Mouse (Mus musculus) intestine, embryonic 15.5 days (tissue): ENCODE data around the gene S100z. TPM values are rescaled to one million over a fixed set of nuclear protein-coding genes. Genes with fewer than 3 reads are reported as not detected.

Experiments
- ATAC-seq: fragments of 200-750 bp; cut with Nextera tagmentation; 2 replicates; pipeline ENCODE4 v1.8.0; 2017; ENCODE audit warnings: moderate TSS enrichment, moderate library complexity
- H3K27ac ChIP-seq: fragments of 300-500 bp; sonication (generic); 2 replicates; pipeline ENCODE4 v1.5.1; 2015; ENCODE audit warnings: mild to moderate bottlenecking, inconsistent platforms
- H3K27me3 ChIP-seq: fragments of 300-500 bp; sonication (generic); replicated peaks from 2 replicates; pipeline ENCODE4 v1.6.1; 2015; ENCODE audit warnings: inconsistent platforms
- H3K36me3 ChIP-seq: fragments of 300-500 bp; sonication (generic); 2 replicates; pipeline ENCODE4 v1.6.1; 2015; ENCODE audit warnings: inconsistent platforms
- H3K4me1 ChIP-seq: fragments of 300-500 bp; sonication (generic); replicated peaks from 2 replicates; pipeline ENCODE4 v1.6.1; 2015; ENCODE audit warnings: inconsistent platforms
- H3K4me2 ChIP-seq: fragments of 300-500 bp; sonication (generic); replicated peaks from 2 replicates; pipeline ENCODE4 v1.6.1; 2015; ENCODE audit warnings: mild to moderate bottlenecking, inconsistent platforms
- H3K4me3 ChIP-seq: fragments of 300-500 bp; sonication (generic); replicated peaks from 2 replicates; pipeline ENCODE4 v1.5.1; 2015; ENCODE audit warnings: inconsistent platforms
- H3K9ac ChIP-seq: fragments of 300-500 bp; sonication (generic); 2 replicates; pipeline ENCODE4 v1.6.1; 2015; ENCODE audit warnings: inconsistent platforms
- H3K9me3 ChIP-seq: fragments of 300-500 bp; sonication (generic); 2 replicates; pipeline ENCODE4 v1.6.1; 2016; ENCODE audit warnings: inconsistent platforms
- WGBS: fragments of 180-500 bp; shearing (Covaris S2); methylation state at CpG from one replicate; pipeline ENCODE4 v1.1.7; 2015; 5-methylcytosine and 5-hydroxymethylcytosine counted together
- polyA plus RNA-seq: library from polyadenylated mRNA; unstranded; fragments of >200 nt; fragmentation: Nextera tagmentation; extraction: Ambion mirVana; gene quantifications from 2 replicates; pipeline ENCODE4 v1.2.1, GENCODE M21; 2015

S100z gene
- polyA plus RNA-seq, 1 experiment from 2014 or later, result 0.43 TPM

GRCm38 (mm10) chr13:95493296-95493695 lies 14.8 kb upstream of the S100z start:
- Histone ChIP-seq H3K4me1 (peaks cover 9% of the 10 kb centered on the region; the same call in 1 of the 2 replicates), H3K36me3 (no peaks in the 10 kb centered on the region), H3K4me2 (no peak overlapping the region), H3K27me3 (no peaks in the 10 kb centered on the region), H3K9ac (no peak overlapping the region), H3K4me3 (no peak overlapping the region), H3K27ac (no peak overlapping the region), H3K9me3 (no peaks in the 10 kb centered on the region)
- ATAC-seq, result peak; percentile 67
- WGBS, result 53% methylated on average over 5 of the region's 5 CpGs

- Histone ChIP-seq H3K4me2 (no peak overlapping the region), H3K27ac (no peak overlapping the region), H3K9me3 (no peaks in the 10 kb centered on the region), H3K9ac (no peak overlapping the region), H3K4me1 (peaks cover 9% of the 10 kb centered on the region; the same call in 1 of the 2 replicates), H3K36me3 (no peaks in the 10 kb centered on the region), H3K27me3 (no peaks in the 10 kb centered on the region), H3K4me3 (no peak overlapping the region)
- WGBS, result 60% methylated on average over 11 of the region's 11 CpGs
- peak; percentile 54 for ATAC-seq
Observed at GRCm38 (mm10) chr13:95491327-95491726, 12.8 kb upstream of the S100z start.

GRCm38 (mm10) chr13:95484664-95485063 lies 6.1 kb upstream of the S100z start:
- Histone ChIP-seq H3K4me1 (no peaks in the 10 kb centered on the region), H3K4me3 (no peak overlapping the region), H3K9ac (no peak overlapping the region), H3K27ac (no peak overlapping the region), H3K27me3 (no peaks in the 10 kb centered on the region), H3K36me3 (no peaks in the 10 kb centered on the region), H3K4me2 (no peak overlapping the region), H3K9me3 (no peaks in the 10 kb centered on the region)
- no peak for ATAC-seq
- WGBS, result 30% methylated on average over 5 of the region's 5 CpGs

- peak; percentile 68 for ATAC-seq
- H3K36me3 ChIP-seq, result no peaks in the 10 kb centered on the region
- 10% methylated on average over 4 of the region's 4 CpGs for WGBS
- no peak overlapping the region for H3K4me3 ChIP-seq
- no peaks in the 10 kb centered on the region for H3K9me3 ChIP-seq
- no peaks in the 10 kb centered on the region for H3K4me1 ChIP-seq
- no peak overlapping the region for H3K9ac ChIP-seq
- no peak overlapping the region for H3K27ac ChIP-seq
- H3K27me3 ChIP-seq, result no peaks in the 10 kb centered on the region
- no peak overlapping the region for H3K4me2 ChIP-seq
Observed at GRCm38 (mm10) chr13:95481428-95481827, 2.9 kb upstream of the S100z start.

GRCm38 (mm10) chr13:95477173-95477572 lies 1.3 kb downstream of the S100z start:
- H3K4me2 ChIP-seq, result no peak overlapping the region
- H3K9me3 ChIP-seq, result no peaks in the 10 kb centered on the region
- no peaks in the 10 kb centered on the region for H3K4me1 ChIP-seq
- no peak overlapping the region for H3K9ac ChIP-seq
- no peaks in the 10 kb centered on the region for H3K27me3 ChIP-seq
- no peak overlapping the region for H3K27ac ChIP-seq
- H3K36me3 ChIP-seq, result no peaks in the 10 kb centered on the region
- 66% methylated on average over 6 of the region's 6 CpGs for WGBS
- no peak for ATAC-seq
- H3K4me3 ChIP-seq, result no peak overlapping the region

GRCm38 (mm10) chr13:95475124-95475523 lies 3.4 kb downstream of the S100z start:
- no peaks in the 10 kb centered on the region for H3K4me1 ChIP-seq
- no peaks in the 10 kb centered on the region for H3K36me3 ChIP-seq
- H3K4me2 ChIP-seq, result no peak overlapping the region
- WGBS, result 19% methylated on average over 7 of the region's 7 CpGs
- ATAC-seq, result no peak
- H3K27ac ChIP-seq, result no peak overlapping the region
- no peak overlapping the region for H3K4me3 ChIP-seq
- no peaks in the 10 kb centered on the region for H3K27me3 ChIP-seq
- no peaks in the 10 kb centered on the region for H3K9me3 ChIP-seq
- H3K9ac ChIP-seq, result no peak overlapping the region

- no peak overlapping the region for H3K9ac ChIP-seq
- no peak overlapping the region for H3K27ac ChIP-seq
- H3K36me3 ChIP-seq, result no peaks in the 10 kb centered on the region
- no peak overlapping the region for H3K4me2 ChIP-seq
- 79% methylated on average over 3 of the region's 3 CpGs for WGBS
- ATAC-seq, result no peak
- H3K4me1 ChIP-seq, result no peaks in the 10 kb centered on the region
- H3K9me3 ChIP-seq, result no peaks in the 10 kb centered on the region
- no peak overlapping the region for H3K4me3 ChIP-seq
- H3K27me3 ChIP-seq, result no peaks in the 10 kb centered on the region
Observed at GRCm38 (mm10) chr13:95474294-95474693, 4.2 kb downstream of the S100z start.

GRCm38 (mm10) chr13:95470970-95471369 lies 7.6 kb downstream of the S100z start:
- Histone ChIP-seq H3K27me3 (no peaks in the 10 kb centered on the region), H3K27ac (no peak overlapping the region), H3K4me3 (no peak overlapping the region), H3K4me1 (no peaks in the 10 kb centered on the region), H3K4me2 (no peak overlapping the region), H3K9me3 (no peaks in the 10 kb centered on the region), H3K9ac (no peak overlapping the region), H3K36me3 (no peaks in the 10 kb centered on the region)
- no peak for ATAC-seq
- WGBS, result 60% methylated on average over 2 of the region's 2 CpGs

- ATAC-seq, result no peak
- whole genome bisulfite sequencing, result 63% methylated on average over 2 of the region's 2 CpGs
Observed at GRCm38 (mm10) chr13:95451529-95451928, 27.0 kb downstream of the S100z start.

GRCm38 (mm10) chr13:95450636-95451210 lies 27.8 kb downstream of the S100z start:
- Histone ChIP-seq H3K9me3 (no peaks in the 10 kb centered on the region), H3K4me2 (no peak overlapping the region)
- 88% methylated on average over 9 of the region's 9 CpGs for WGBS

More at GRCm38 (mm10) chr13:95451529-95451928, 27.0 kb downstream of the S100z start:
- Histone ChIP-seq H3K9me3 (no peaks in the 10 kb centered on the region), H3K27ac (no peak overlapping the region), H3K4me1 (no peaks in the 10 kb centered on the region), H3K27me3 (no peaks in the 10 kb centered on the region), H3K4me3 (no peak overlapping the region), H3K36me3 (no peaks in the 10 kb centered on the region), H3K9ac (no peak overlapping the region), H3K4me2 (no peak overlapping the region)

GRCm38 (mm10) chr13:95449730-95450129 lies 28.8 kb downstream of the S100z start:
- Histone ChIP-seq H3K4me1 (no peaks in the 10 kb centered on the region), H3K9ac (no peak overlapping the region), H3K27ac (no peak overlapping the region), H3K36me3 (no peaks in the 10 kb centered on the region), H3K9me3 (no peaks in the 10 kb centered on the region), H3K4me3 (no peak overlapping the region), H3K27me3 (peaks cover 8% of the 10 kb centered on the region), H3K4me2 (no peak overlapping the region)
- ATAC-seq, result no peak
- 76% methylated on average over 3 of the region's 3 CpGs for WGBS

More at GRCm38 (mm10) chr13:95450636-95451210, 27.8 kb downstream of the S100z start:
- H3K9ac ChIP-seq, result no peak overlapping the region
- no peak overlapping the region for H3K4me3 ChIP-seq
- no peak overlapping the region for H3K27ac ChIP-seq
- H3K4me1 ChIP-seq, result no peaks in the 10 kb centered on the region
- no peaks in the 10 kb centered on the region for H3K36me3 ChIP-seq
- no peaks in the 10 kb centered on the region for H3K27me3 ChIP-seq
- ATAC-seq, result no peak

- WGBS, result 70% methylated on average over 11 of the region's 11 CpGs
- Histone ChIP-seq H3K27me3 (peaks cover 25% of the 10 kb centered on the region), H3K9me3 (no peaks in the 10 kb centered on the region), H3K36me3 (no peaks in the 10 kb centered on the region), H3K4me1 (peaks cover 8% of the 10 kb centered on the region), H3K9ac (peak within 1 kb of the TSS; percentile 20; the same call in 1 of the 2 replicates), H3K27ac (no peak within 1 kb of the TSS), H3K4me3 (peak within 1 kb of the TSS; percentile 40), H3K4me2 (peak within 1 kb of the TSS; percentile 93)
- no peak for ATAC-seq
Observed at GRCm38 (mm10) chr13:95444824-95445223, 33.7 kb downstream of the S100z start, which contains the start of gene Crhbp. TSS of gene Crhbp (minus strand) at chr13:95444924.

- 24% methylated on average over 7 of the region's 7 CpGs for WGBS
- Histone ChIP-seq H3K4me1 (peaks cover 8% of the 10 kb centered on the region), H3K27ac (no peak overlapping the region), H3K4me3 (peak overlapping the region; percentile 40; the same call in 1 of the 2 replicates), H3K27me3 (peaks cover 25% of the 10 kb centered on the region), H3K4me2 (peak overlapping the region; percentile 93), H3K36me3 (no peaks in the 10 kb centered on the region), H3K9ac (no peak overlapping the region), H3K9me3 (no peaks in the 10 kb centered on the region)
- ATAC-seq, result no peak
Observed at GRCm38 (mm10) chr13:95444291-95444690, 34.2 kb downstream of the S100z start.
